Mouse (Mus musculus) pancreas, adult 10 weeks (tissue): Measurements from ENCODE around the gene Obox8. TPM values are rescaled to one million over a fixed set of nuclear protein-coding genes. Genes with fewer than 3 reads are reported as not detected.

ENCODE experiments used
- polyA plus RNA-seq: library from polyadenylated mRNA; stranded (reverse); fragments of 350-450 nt; fragmentation: Illumina TruSeq; extraction: RNeasy Lipid Tissue Mini Kit (QIAGEN cat#74804); gene quantifications from one replicate; pipeline ENCODE4 v1.2.3, GENCODE M21; 2015; ENCODE audit warnings: low read depth, low replicate concordance; ENCODE audit not compliant: insufficient read depth

Obox8 gene
- not detected for polyA plus RNA-seq

GRCm38 (mm10) chr7:14333457-14333856 lies at the start of gene Obox8:
TSS of gene Obox8 (minus strand) at chr7:14333557.

Other genes starting within 250 kb of the Obox8 start
- gene Sult2a3, start 210.5 kb downstream of the Obox8 start, polyA plus RNA-seq, result not detected
- gene Sult2a6, start 78.7 kb downstream of the Obox8 start, polyA plus RNA-seq, result not detected
- gene Sult2a8, start 113.2 kb upstream of the Obox8 start, polyA plus RNA-seq, result not detected
- not detected for gene Sult2a7, start 160.7 kb upstream of the Obox8 start, polyA plus RNA-seq
- not detected for gene Vmn1r90, start 229.9 kb upstream of the Obox8 start, polyA plus RNA-seq